9 mouse cellular contexts compared by ENCODE assay signal in genomic region chr8:93812566-93813404, GRCm38 (mm10). TPM values are rescaled to one million over a fixed set of nuclear protein-coding genes. Genes with fewer than 3 reads are reported as not detected.
DNase-seq lines count a peak whose midpoint lies in the region; ATAC-seq and TF ChIP-seq lines count a peak whose summit lies in the region.
"Had no signal": no experiment of that assay in that cellular context is flagged by ENCODE, and none has a peak within 500 bp of the region (broad histone marks: within the 10 kb centered on the region; RNA-seq: fewer than 3 reads in every experiment).

No protein-coding gene starts in this region.

- H3K4me2 ChIP-seq in heart, embryonic 12.5 days: peak overlapping the region; percentile 89
- H3K4me2 ChIP-seq in intestine, embryonic 16.5 days (ENCODE audit: low read depth, low read length): peak overlapping the region; percentile 95

- DNase-seq in heart, postnatal 14 days: no peak
- no peak for DNase-seq in testis, postnatal 10 days (ENCODE audit: low spot score)
- no peak for DNase-seq in adrenal gland, adult 18-20 months (ENCODE audit: low spot score in 2 of 2)
- DNase-seq in layer of hippocampus, adult 8-10 months (ENCODE audit: low spot score in 2 of 2): no peak

- no peak overlapping the region for H3K27ac ChIP-seq in heart, embryonic 12.5 days (ENCODE audit: poor library complexity, severe bottlenecking)
- peak overlapping the region; percentile 100 for H3K27ac ChIP-seq in testis, adult 2 months (ENCODE audit: control insufficient read depth, insufficient read depth, low read depth, low read length)
- no peak overlapping the region for H3K27ac ChIP-seq in intestine, embryonic 16.5 days (ENCODE audit: low read length)
- H3K27ac ChIP-seq in olfactory bulb, adult 2 months (ENCODE audit: insufficient read depth, low read depth, low read length): peak overlapping the region; percentile 90

- H3K9me3 ChIP-seq in heart, embryonic 12.5 days (replicated peaks): no peaks in the 10 kb centered on the region
- no peaks in the 10 kb centered on the region for H3K9me3 ChIP-seq in intestine, embryonic 16.5 days (ENCODE audit: control insufficient read depth, low read length)

- H3K36me3 ChIP-seq in heart, embryonic 12.5 days: 0 out of 2 replicates have a peak, but pooled peaks cover 1% of the 10 kb centered on the region
- H3K36me3 ChIP-seq in testis, adult 2 months (ENCODE audit: control insufficient read depth, insufficient read depth, low read length): peaks cover 1% of the 10 kb centered on the region; the same call in 1 of the 2 replicates
- no peaks in the 10 kb centered on the region for H3K36me3 ChIP-seq in intestine, embryonic 16.5 days (ENCODE audit: control insufficient read depth, insufficient read depth, low read length)

- intact Hi-C loops in heart, postnatal 14 days (cut with DNase I): loop anchor here (5.0 kb wide), 1 partner anchor 120 kb away; no protein-coding TSS in a partner anchor

- H3K4me1 ChIP-seq in heart, embryonic 12.5 days (replicated peaks): peaks cover 26% of the 10 kb centered on the region
- peaks cover 19% of the 10 kb centered on the region for H3K4me1 ChIP-seq in testis, adult 2 months (ENCODE audit: control insufficient read depth, insufficient read depth, low read length)
- H3K4me1 ChIP-seq in intestine, embryonic 16.5 days (ENCODE audit: control insufficient read depth, insufficient read depth, low read length): peaks cover 15% of the 10 kb centered on the region
- H3K4me1 ChIP-seq in olfactory bulb, adult 2 months (ENCODE audit: control insufficient read depth, insufficient read depth, low read length): peaks cover 11% of the 10 kb centered on the region

- H3K4me3 ChIP-seq in heart, embryonic 12.5 days: peak overlapping the region; percentile 67
- H3K4me3 ChIP-seq in testis, adult 2 months (ENCODE audit: control insufficient read depth, low read depth, low read length): peak overlapping the region; percentile 88
- peak overlapping the region; percentile 69 for H3K4me3 ChIP-seq in intestine, embryonic 16.5 days (ENCODE audit: low read length)
- H3K4me3 ChIP-seq in olfactory bulb, adult 2 months (ENCODE audit: insufficient read depth, low read depth, low read length): peak overlapping the region; percentile 80
- H3K4me3 ChIP-seq: erythroblast, embryonic 14.5 days had no signal

- peaks cover 19% of the 10 kb centered on the region for H3K27me3 ChIP-seq in heart, embryonic 12.5 days (replicated peaks)
- H3K27me3 ChIP-seq in testis, adult 2 months (ENCODE audit: control insufficient read depth, insufficient read depth, low read length): no peaks in the 10 kb centered on the region
- peaks cover 17% of the 10 kb centered on the region for H3K27me3 ChIP-seq in intestine, embryonic 16.5 days (replicated peaks; ENCODE audit: control insufficient read depth, insufficient read depth, low read length)

- no peak overlapping the region for H3K9ac ChIP-seq in heart, embryonic 12.5 days
- H3K9ac ChIP-seq in intestine, embryonic 16.5 days (ENCODE audit: low read depth, low read length): peak overlapping the region; percentile 33; the same call in 1 of the 2 replicates

- no peak for TF ChIP-seq CTCF in testis, adult 2 months (IDR thresholded peaks at IDR 0.05; ENCODE audit: control insufficient read depth, insufficient read depth, insufficient replicate concordance, low read depth, low read length)
- TF ChIP-seq CTCF in olfactory bulb, adult 2 months (IDR thresholded peaks at IDR 0.05; ENCODE audit: insufficient read depth, low read depth, low read length): no peak

- 16% methylated on average over 35 of the region's 35 CpGs for WGBS in heart, embryonic 12.5 days
- 13% methylated on average over 35 of the region's 35 CpGs for whole genome bisulfite sequencing in intestine, embryonic 16.5 days
- WGBS in olfactory bulb, adult 2 months: under 1% methylated on average over 35 of the region's 35 CpGs

- peak; percentile 69; the same call in 1 of the 2 replicates for TF ChIP-seq POLR2A in testis, adult 2 months (IDR thresholded peaks at IDR 0.05; ENCODE audit: control insufficient read depth, low read depth, low read length)
- TF ChIP-seq POLR2A in olfactory bulb, adult 2 months (IDR thresholded peaks at IDR 0.05; ENCODE audit: insufficient read depth, low read depth, low read length): 0 out of 2 replicates have a peak, but pooled peaks have one; percentile 26

- no peak for ATAC-seq in heart, embryonic 12.5 days (ENCODE audit: insufficient number of reproducible peaks, low FRiP score)
- ATAC-seq in intestine, embryonic 16.5 days: peak; percentile 1; the same call in 1 of the 2 replicates

RNA-seq across cellular contexts. Expression of gene Gnao1, which starts 3.0 kb away (rescaled TPM):
- polyA plus RNA-seq in heart, embryonic 12.5 days (2016; fragmentation: Nextera tagmentation; extraction: Ambion mirVana): 18.7 and 19.3 TPM in 2 replicates
- 10 to 100 TPM; 20.0 to 26.8 TPM for total RNA-seq in heart, postnatal 14 days (2021)
- polyA plus RNA-seq in testis, adult 2 months (2012; rRNA removed): 27.0 and 28.4 TPM in 2 replicates
- polyA plus RNA-seq in intestine, embryonic 16.5 days (2015; fragmentation: Nextera tagmentation; extraction: Ambion mirVana): 10.4 and 10.6 TPM in 2 replicates
- polyA plus RNA-seq in olfactory bulb, adult 2 months (2012; ENCODE audit: insufficient read depth, insufficient read length, low replicate concordance, missing spikeins): 636 TPM in 1 of 2 replicates, not detected in the other
- total RNA-seq in adrenal gland, adult 18-20 months (2021): 10 to 100 TPM; 32.5 to 52.8 TPM
- 100 to 1,000 TPM; 634 to 668 (median 642) TPM for total RNA-seq in layer of hippocampus, adult 8-10 months (2022)

Comparison
In these comparisons a context has a peak if more than half of its experiments do, and no peak if none do; other contexts are left out.
1. H3K27ac ChIP-seq: peak in testis, adult 2 months (single experiment) and olfactory bulb, adult 2 months (single experiment); none in heart, embryonic 12.5 days (single experiment) and intestine, embryonic 16.5 days (single experiment).
2. Peak in every context shown above with its lines, with median percentiles within 50 percentile points of each other: H3K4me3 ChIP-seq.